Comparison of ENCODE assay signal across 24 mouse cellular contexts in the genomic region with DNA sequence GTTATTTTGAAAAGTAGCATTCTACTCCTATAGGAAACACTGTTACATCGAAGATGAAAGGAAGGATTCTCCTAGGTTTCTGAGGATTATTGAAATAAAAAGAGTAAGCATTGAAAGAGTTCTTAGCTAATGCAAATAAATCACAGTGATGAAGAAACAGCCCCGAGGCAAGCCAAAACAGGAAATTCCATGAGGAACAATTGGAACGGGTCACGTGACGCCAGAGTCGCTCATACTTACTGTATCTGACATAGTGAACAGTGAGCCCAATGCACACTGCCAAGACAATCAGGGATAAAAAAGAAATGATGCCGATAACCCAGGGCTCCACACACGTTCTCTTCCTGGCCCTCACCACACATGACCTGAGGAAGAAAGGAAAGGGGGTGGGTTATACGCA. TPM values are rescaled to one million over a fixed set of nuclear protein-coding genes. Genes with fewer than 3 reads are reported as not detected.
DNase-seq lines count a peak whose midpoint lies in the region; ATAC-seq and TF ChIP-seq lines count a peak whose summit lies in the region.
"Had no signal": no experiment of that assay in that cellular context is flagged by ENCODE, and none has a peak within 500 bp of the region (broad histone marks: within the 10 kb centered on the region; RNA-seq: fewer than 3 reads in every experiment).

No protein-coding gene starts in this region.

- no peak overlapping the region for H3K4me3 ChIP-seq in kidney, adult 2 months (ENCODE audit: insufficient read depth, low read depth, low read length)
- H3K4me3 ChIP-seq in lung, adult 2 months (replicated peaks; ENCODE audit: extremely low read depth, low read depth, low read length), result peak overlapping the region; percentile 50
- H3K4me3 ChIP-seq in forebrain, embryonic 12.5 days (replicated peaks), result no peak overlapping the region
- H3K4me3 ChIP-seq: midbrain, embryonic 12.5 days; neural tube, embryonic 13.5 days had no signal

- WGBS in kidney, adult 2 months, result 63% methylated on average over 9 of the region's 9 CpGs
- 41% methylated on average over 9 of the region's 9 CpGs for WGBS in lung, adult 2 months
- 90% methylated on average over 9 of the region's 9 CpGs for WGBS in forebrain, embryonic 12.5 days

- H3K36me3 ChIP-seq in kidney, adult 2 months (ENCODE audit: control insufficient read depth, insufficient read depth, low read length), result no peaks in the 10 kb centered on the region
- H3K36me3 ChIP-seq in forebrain, embryonic 12.5 days (replicated peaks), result no peaks in the 10 kb centered on the region
- H3K36me3 ChIP-seq: midbrain, embryonic 12.5 days; neural tube, embryonic 13.5 days had no signal

- no peak overlapping the region for H3K4me2 ChIP-seq in forebrain, embryonic 12.5 days
- H3K4me2 ChIP-seq: midbrain, embryonic 12.5 days; neural tube, embryonic 13.5 days had no signal

- peak; percentile 40 for DNase-seq in adrenal gland, postnatal 10 days
- DNase-seq in adrenal gland, postnatal 4 days (ENCODE audit: low spot score in 2 of 2), result no peak
- DNase-seq in kidney, adult 2 months, result peak; percentile 8
- DNase-seq in kidney, adult 11 months, result no peak
- no peak for DNase-seq in lung, adult 2 months
- peak; percentile 6 to 23 for DNase-seq in lung, postnatal 4 days
- DNase-seq: adrenal gland, adult 8-10 months; cerebellum, adult 9-10 months; gastrocnemius, postnatal 36 days; kidney, adult 8-10 months; left cerebral cortex, postnatal 4 days; right cerebral cortex, postnatal 25 days had no signal

- no peak for TF ChIP-seq CTCF in kidney, adult 2 months (conservative IDR thresholded peaks at IDR 0.05; ENCODE audit: insufficient read depth, insufficient read length, low read depth, low read length)
- no peak for TF ChIP-seq CTCF in lung, adult 2 months (IDR thresholded peaks at IDR 0.05; ENCODE audit: insufficient read depth, low read length)

- TF ChIP-seq POLR2A in kidney, adult 2 months (IDR thresholded peaks at IDR 0.05; ENCODE audit: low read depth, low read length), result no peak
- TF ChIP-seq POLR2A in lung, adult 2 months (IDR thresholded peaks at IDR 0.05; ENCODE audit: borderline replicate concordance, extremely low read depth, low read depth, low read length), result no peak

- no peak overlapping the region for H3K9ac ChIP-seq in forebrain, embryonic 12.5 days
- H3K9ac ChIP-seq: midbrain, embryonic 12.5 days; neural tube, embryonic 13.5 days had no signal

- no peaks in the 10 kb centered on the region for H3K27me3 ChIP-seq in kidney, adult 2 months (replicated peaks; ENCODE audit: control insufficient read depth, insufficient read depth, low read length)
- no peaks in the 10 kb centered on the region for H3K27me3 ChIP-seq in forebrain, embryonic 12.5 days
- H3K27me3 ChIP-seq: CH12.LX; midbrain, embryonic 12.5 days; neural tube, embryonic 13.5 days had no signal

- ATAC-seq in forebrain, embryonic 12.5 days (ENCODE audit: low FRiP score), result no peak
- ATAC-seq in erythroid progenitor cell, adult 5-6 weeks (replicated peaks; ENCODE audit: low FRiP score, poor library complexity, severe bottlenecking), result no peak
- ATAC-seq: forebrain, embryonic 14.5 days; hindbrain, embryonic 16.5 days had no signal

- H3K9me3 ChIP-seq in forebrain, embryonic 12.5 days, result no peaks in the 10 kb centered on the region
- H3K9me3 ChIP-seq: midbrain, embryonic 12.5 days; neural tube, embryonic 13.5 days had no signal

- no peaks in the 10 kb centered on the region for H3K4me1 ChIP-seq in kidney, adult 2 months (ENCODE audit: control insufficient read depth, insufficient read depth, low read length)
- no peaks in the 10 kb centered on the region for H3K4me1 ChIP-seq in lung, adult 2 months (ENCODE audit: control insufficient read depth, insufficient read depth, low read length)
- no peaks in the 10 kb centered on the region for H3K4me1 ChIP-seq in forebrain, embryonic 12.5 days
- H3K4me1 ChIP-seq: midbrain, embryonic 12.5 days; neural tube, embryonic 13.5 days had no signal

- H3K27ac ChIP-seq in kidney, adult 2 months (ENCODE audit: insufficient read depth, low read depth, low read length), result no peak overlapping the region
- H3K27ac ChIP-seq in forebrain, embryonic 12.5 days, result no peak overlapping the region
- H3K27ac ChIP-seq: macrophage; midbrain, embryonic 12.5 days; neural tube, embryonic 13.5 days had no signal

RNA-seq across cellular contexts. Expression of gene Tmprss11e, which starts 18.6 kb away (rescaled TPM):
- total RNA-seq in adrenal gland, postnatal 10 days (2021), result not detected
- not detected for total RNA-seq in adrenal gland, postnatal 4 days (2021)
- not detected in 2 replicates for polyA plus RNA-seq in kidney, adult 2 months (2012; rRNA removed)
- polyA plus RNA-seq in lung, adult 2 months (2012; rRNA removed), result 0.12 TPM in 1 of 2 replicates, not detected in the other
- polyA plus RNA-seq in forebrain, embryonic 12.5 days (2016; fragmentation: Nextera tagmentation; extraction: Ambion mirVana), result 0.06 TPM in 1 of 2 replicates, not detected in the other
- not detected in 2 replicates for total RNA-seq in erythroid progenitor cell, adult 5-6 weeks (2015; ENCODE audit: low replicate concordance)
- total RNA-seq in erythroid progenitor cell, adult 5-6 weeks (2017; ENCODE audit: low replicate concordance), result not detected in 2 replicates
- total RNA-seq: adrenal gland, adult 8-10 months; CH12.LX; gastrocnemius, postnatal 36 days; heart, postnatal 10 days; layer of hippocampus, adult 18-20 months; left cerebral cortex, adult 18-20 months; left cerebral cortex, postnatal 4 days; liver, adult 2 months had no signal
- polyA plus RNA-seq: forebrain, embryonic 14.5 days; hindbrain, embryonic 16.5 days; liver, adult 2 months; macrophage; midbrain, embryonic 12.5 days; neural tube, embryonic 13.5 days had no signal

RNA-seq across cellular contexts. Expression of gene Tmprss11b, which starts 50.9 kb away (rescaled TPM):
- not detected for total RNA-seq in adrenal gland, postnatal 10 days (2021)
- total RNA-seq in adrenal gland, postnatal 4 days (2021), result not detected
- polyA plus RNA-seq in kidney, adult 2 months (2012; rRNA removed), result not detected in 2 replicates
- polyA plus RNA-seq in lung, adult 2 months (2012; rRNA removed), result 0.40 TPM in 1 of 2 replicates, not detected in the other
- polyA plus RNA-seq in forebrain, embryonic 12.5 days (2016; fragmentation: Nextera tagmentation; extraction: Ambion mirVana), result not detected in 2 replicates
- not detected in 2 replicates for total RNA-seq in erythroid progenitor cell, adult 5-6 weeks (2015; ENCODE audit: low replicate concordance)
- not detected in 2 replicates for total RNA-seq in erythroid progenitor cell, adult 5-6 weeks (2017; ENCODE audit: low replicate concordance)
- total RNA-seq: adrenal gland, adult 8-10 months; CH12.LX; gastrocnemius, postnatal 36 days; heart, postnatal 10 days; layer of hippocampus, adult 18-20 months; left cerebral cortex, adult 18-20 months; left cerebral cortex, postnatal 4 days; liver, adult 2 months had no signal
- polyA plus RNA-seq: forebrain, embryonic 14.5 days; hindbrain, embryonic 16.5 days; liver, adult 2 months; macrophage; midbrain, embryonic 12.5 days; neural tube, embryonic 13.5 days had no signal

Comparison
In these comparisons a context has a peak if more than half of its experiments do, and no peak if none do; other contexts are left out.
1. DNase-seq: peak in adrenal gland, postnatal 10 days (single experiment), kidney, adult 2 months (single experiment) and lung, postnatal 4 days (2 of 2); none in adrenal gland, postnatal 4 days (0 of 2), kidney, adult 11 months (single experiment) and lung, adult 2 months (single experiment).